Mouse (Mus musculus) frontal cortex, adult (tissue): ENCODE measurements at regions not wholly inside any gene's neighbourhood (a gene's known extent, or its start where the extent isn't known, plus 50 kb on each side); places are given as distances from the start of the nearest gene placed in this dataset.

Experiments used
- ATAC-seq: cut with Nextera tagmentation; 2 replicates; pipeline ENCODE4 v1.9.2; 2017; ENCODE audit warnings: mild to moderate bottlenecking, moderate library complexity, mixed read lengths; ENCODE audit not compliant: low TSS enrichment

GRCm38 (mm10) chr4:46257061-46257795 is 61.1 kb upstream of the Xpa start:
- ATAC-seq: no peak

- ATAC-seq: peak; percentile 90
These were observed 62.7 kb upstream of the Xpa start for GRCm38 (mm10) chr4:46258774-46259173.

GRCm38 (mm10) chr4:46268564-46269247 is 72.6 kb upstream of the Xpa start:
- ATAC-seq: no peak

- no peak for ATAC-seq
These were observed 72.3 kb upstream of the Foxe1 start for GRCm38 (mm10) chr4:46271066-46271465.

GRCm38 (mm10) chr4:46275773-46276172 is 67.6 kb upstream of the Foxe1 start:
- ATAC-seq: no peak

GRCm38 (mm10) chr4:46276851-46277581 is 66.4 kb upstream of the Foxe1 start:
- ATAC-seq: no peak

- ATAC-seq: no peak
These were observed 56.5 kb upstream of the Foxe1 start for GRCm38 (mm10) chr4:46286955-46287354.

- ATAC-seq: no peak
These were observed 51.7 kb upstream of the Foxe1 start for GRCm38 (mm10) chr4:46291620-46292254.
